Mouse (Mus musculus) lung, adult 2 months (tissue): ENCODE results near the gene Hdhd5.

Source experiments
- CTCF ChIP-seq: fragments of 200-500 bp; IDR thresholded peaks from 2 replicates; pipeline ENCODE4 v1.5.1; 2011; ENCODE audit warnings: mild to moderate bottlenecking, low read length, control low read depth; ENCODE audit not compliant: insufficient read depth
- POLR2A ChIP-seq: fragments of 200-500 bp; IDR thresholded peaks from 2 replicates; pipeline ENCODE4 v1.6.1; 2011; ENCODE audit warnings: low read depth, mild to moderate bottlenecking, control low read depth, low read length, borderline replicate concordance; ENCODE audit errors: extremely low read depth

GRCm38 (mm10) chr6:120548581-120548980, 17.5 kb upstream of the Hdhd5 start:
- TF ChIP-seq POLR2A (no peak), CTCF (no peak)
